Mouse (Mus musculus) forebrain, embryonic 14.5 days (tissue): ENCODE measurements around the gene Narf. TPM values are rescaled to one million over a fixed set of nuclear protein-coding genes. Genes with fewer than 3 reads are reported as not detected.
A peak's percentile ranks its signal among the peaks of the same experiment; 100 is the strongest.

Experiments used
- ATAC-seq: fragments of 200-750 bp; cut with Nextera tagmentation; 2 replicates; pipeline ENCODE4 v1.8.0; 2017; ENCODE audit warnings: mild to moderate bottlenecking, moderate library complexity
- DNase-seq: peaks from one replicate; pipeline ENCODE4 v3.0.0-alpha.2; 2015; ENCODE audit warnings: low spot score
- H3K27ac ChIP-seq: fragments of 300-500 bp; sonication (generic); 2 replicates; pipeline ENCODE4 v1.5.1; 2014; ENCODE audit warnings: low read depth, mild to moderate bottlenecking, control low read depth, low read length, moderate library complexity
- H3K27me3 ChIP-seq: fragments of 300-500 bp; sonication (generic); replicated peaks from 2 replicates; pipeline ENCODE4 v1.6.1; 2014; ENCODE audit warnings: low read length, control low read depth, mixed read lengths; ENCODE audit not compliant: control insufficient read depth, insufficient read depth
- H3K36me3 ChIP-seq: fragments of 300-500 bp; sonication (generic); 2 replicates; pipeline ENCODE4 v1.6.1; 2014; ENCODE audit warnings: low read length, control low read depth; ENCODE audit not compliant: control insufficient read depth, insufficient read depth
- H3K4me1 ChIP-seq: fragments of 300-500 bp; sonication (generic); 2 replicates; pipeline ENCODE4 v1.6.1; 2014; ENCODE audit warnings: antibody characterized with exemption, low read length, control low read depth; ENCODE audit not compliant: control insufficient read depth, insufficient read depth
- H3K4me2 ChIP-seq: fragments of 300-500 bp; sonication (generic); 2 replicates; pipeline ENCODE4 v1.6.1; 2014; ENCODE audit warnings: mild to moderate bottlenecking, control low read depth, low read length
- H3K4me3 ChIP-seq: fragments of 300-500 bp; sonication (generic); 2 replicates; pipeline ENCODE4 v1.5.1; 2014; ENCODE audit warnings: low read depth, low read length, control low read depth
- H3K9ac ChIP-seq: fragments of 300-500 bp; sonication (generic); 2 replicates; pipeline ENCODE4 v1.6.1; 2014; ENCODE audit warnings: mild to moderate bottlenecking, low read length, control low read depth, moderate library complexity
- H3K9me3 ChIP-seq: fragments of 300-500 bp; sonication (generic); replicated peaks from 2 replicates; pipeline ENCODE4 v1.6.1; 2016; ENCODE audit warnings: low read length, control low read depth, mixed read lengths; ENCODE audit not compliant: control insufficient read depth
- WGBS: fragments of 180-500 bp; shearing (Covaris S2); extraction: QIAGEN DNeasy Blood & Tissue Kit; methylation state at CpG from one replicate; pipeline ENCODE4 v1.1.7; 2014; 5-methylcytosine and 5-hydroxymethylcytosine counted together
- polyA plus RNA-seq: library from polyadenylated mRNA; unstranded; fragments of >200 nt; fragmentation: Nextera tagmentation; extraction: Ambion mirVana; gene quantifications from 2 replicates; pipeline ENCODE4 v1.2.1, GENCODE M21; 2014

Gene Narf
- polyA plus RNA-seq: 89.5 and 90.0 TPM in 2 replicates

DNA sequence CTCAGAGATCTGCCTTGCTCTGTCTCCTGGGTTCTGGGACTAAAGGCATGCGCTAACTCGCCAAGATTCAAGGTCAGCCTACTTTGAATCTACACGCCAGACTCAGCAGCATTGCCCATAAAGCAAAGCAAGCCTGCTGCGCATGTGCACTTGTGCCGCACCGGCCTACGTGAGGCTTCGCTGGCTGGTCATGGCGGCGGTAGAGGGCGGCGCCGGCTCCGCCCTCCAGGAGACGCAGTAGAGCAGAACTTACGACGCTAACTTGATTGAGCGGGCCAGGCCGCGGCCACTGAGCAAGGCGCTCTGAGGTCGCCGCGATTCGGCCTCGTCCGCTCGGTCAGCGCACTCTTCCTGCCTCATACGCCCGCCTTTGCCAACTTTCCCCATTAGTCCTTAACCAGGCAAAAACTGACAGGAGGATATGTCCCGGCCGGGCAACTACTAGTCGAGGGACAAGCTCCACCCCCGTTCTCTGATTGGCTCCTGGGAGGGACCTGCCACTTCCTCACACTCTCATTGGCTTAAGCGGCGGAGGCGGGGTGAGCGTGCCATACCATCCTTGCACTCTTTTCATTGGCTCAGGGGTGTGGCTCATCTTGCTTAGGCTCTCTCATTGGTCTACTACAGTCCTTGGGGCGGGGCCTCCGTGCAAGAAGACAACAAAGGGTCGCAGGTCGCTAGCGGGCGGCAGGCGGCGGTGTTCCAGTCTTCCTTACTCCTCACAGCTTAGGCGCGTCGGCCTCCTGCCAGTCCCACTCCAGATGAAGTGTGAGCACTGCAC is at the start of gene Narf:
TSS of gene Narf (plus strand) at position 690 of the 781 bp plus-strand sequence.
- H3K4me3 ChIP-seq: peak within 1 kb of the TSS; percentile 77
- H3K4me1 ChIP-seq: peaks cover 21% of the 10 kb centered on the region
- H3K36me3 ChIP-seq: peaks cover 29% of the 10 kb centered on the region
- peak within 1 kb of the TSS; percentile 64 for H3K4me2 ChIP-seq
- H3K27ac ChIP-seq: peak within 1 kb of the TSS; percentile 100
- peak within 1 kb of the TSS; percentile 87 for H3K9ac ChIP-seq
- H3K9me3 ChIP-seq: no peaks in the 10 kb centered on the region
- under 1% methylated on average over 50 of the region's 50 CpGs for WGBS
- peak; percentile 100 for ATAC-seq
- peak; percentile 100 for DNase-seq
- H3K27me3 ChIP-seq: no peaks in the 10 kb centered on the region

DNA sequence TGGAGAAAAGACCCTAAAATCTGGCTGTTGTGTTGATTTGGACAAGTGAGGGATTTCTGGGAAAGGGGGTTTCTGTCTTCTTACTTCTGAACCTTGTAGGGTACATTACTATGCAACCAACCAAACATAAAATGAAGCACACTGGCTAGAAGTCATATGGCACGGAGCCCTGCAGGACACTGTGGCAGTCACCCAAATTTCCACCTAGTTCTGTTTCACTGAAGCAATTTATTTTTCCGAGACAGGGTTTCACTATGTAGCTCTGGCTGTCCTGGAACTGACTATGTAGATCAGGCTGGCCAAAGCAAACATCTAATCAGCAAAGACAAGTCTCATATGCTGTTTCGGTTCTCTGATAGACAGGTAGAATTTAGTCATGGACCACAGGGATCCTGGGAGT is 47.4 kb upstream of the Narf start:
- Histone ChIP-seq H3K9me3 (no peaks in the 10 kb centered on the region), H3K27ac (no peak overlapping the region), H3K36me3 (peaks cover 2% of the 10 kb centered on the region; the same call in 1 of the 2 replicates), H3K27me3 (no peaks in the 10 kb centered on the region), H3K4me2 (no peak overlapping the region), H3K9ac (no peak overlapping the region), H3K4me1 (no peaks in the 10 kb centered on the region), H3K4me3 (no peak overlapping the region)
- DNase-seq (no peak), ATAC-seq (no peak)
- WGBS: 87% methylated on average over 3 of the region's 3 CpGs

DNA sequence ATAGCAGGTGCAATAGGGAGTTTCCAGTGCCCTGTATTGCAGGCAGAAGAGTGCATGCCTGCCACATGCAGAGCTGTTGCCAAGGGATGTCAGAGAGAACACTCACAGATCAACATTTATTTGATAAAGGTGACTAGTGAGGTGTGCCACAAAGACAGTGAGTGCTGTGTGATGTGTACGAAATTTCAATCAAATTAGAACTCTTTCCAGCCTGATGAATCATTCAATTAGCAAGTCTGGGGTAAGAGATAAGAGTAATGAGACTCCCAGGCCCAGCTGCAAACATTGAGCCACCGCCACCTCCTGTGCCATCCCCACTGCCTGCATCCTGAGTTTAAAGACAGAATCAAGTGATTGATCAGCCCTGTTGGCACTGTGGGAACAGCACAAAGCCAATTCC is 44.3 kb upstream of the Narf start:
- DNase-seq: no peak
- Histone ChIP-seq H3K4me3 (no peak overlapping the region), H3K27me3 (no peaks in the 10 kb centered on the region), H3K9me3 (no peaks in the 10 kb centered on the region), H3K9ac (no peak overlapping the region), H3K4me2 (no peak overlapping the region), H3K27ac (no peak overlapping the region), H3K4me1 (no peaks in the 10 kb centered on the region), H3K36me3 (peaks cover 11% of the 10 kb centered on the region)
- no peak for ATAC-seq
- 78% methylated on average over 2 of the region's 2 CpGs for WGBS

GRCm38 (mm10) chr11:121193415-121193814 is 43.6 kb upstream of the Narf start:
- Histone ChIP-seq H3K36me3 (peaks cover 11% of the 10 kb centered on the region), H3K4me2 (no peak overlapping the region), H3K9me3 (no peaks in the 10 kb centered on the region), H3K4me3 (no peak overlapping the region), H3K4me1 (no peaks in the 10 kb centered on the region), H3K27ac (no peak overlapping the region), H3K27me3 (no peaks in the 10 kb centered on the region), H3K9ac (no peak overlapping the region)
- DNase-seq: no peak
- WGBS: 80% methylated on average over 3 of the region's 3 CpGs
- no peak for ATAC-seq

- no peak for ATAC-seq
- H3K4me2 ChIP-seq: no peak overlapping the region
- no peaks in the 10 kb centered on the region for H3K9me3 ChIP-seq
- WGBS: 69% methylated on average over 2 of the region's 2 CpGs
- H3K27ac ChIP-seq: no peak overlapping the region
- no peaks in the 10 kb centered on the region for H3K27me3 ChIP-seq
- H3K36me3 ChIP-seq: peaks cover 11% of the 10 kb centered on the region
- no peak overlapping the region for H3K4me3 ChIP-seq
- peaks cover under 1% of the 10 kb centered on the region; the same call in 1 of the 2 replicates for H3K4me1 ChIP-seq
- no peak for DNase-seq
- no peak overlapping the region for H3K9ac ChIP-seq
Measured at GRCm38 (mm10) chr11:121198622-121199021, 38.4 kb upstream of the Narf start.

GRCm38 (mm10) chr11:121199851-121200250 is 37.2 kb upstream of the Narf start:
- no peak overlapping the region for H3K9ac ChIP-seq
- H3K9me3 ChIP-seq: no peaks in the 10 kb centered on the region
- no peak overlapping the region for H3K27ac ChIP-seq
- WGBS: 71% methylated on average over 4 of the region's 4 CpGs
- DNase-seq: no peak
- H3K4me2 ChIP-seq: no peak overlapping the region
- H3K27me3 ChIP-seq: no peaks in the 10 kb centered on the region
- ATAC-seq: no peak
- H3K36me3 ChIP-seq: peaks cover 7% of the 10 kb centered on the region
- peaks cover 4% of the 10 kb centered on the region; the same call in 1 of the 2 replicates for H3K4me1 ChIP-seq
- H3K4me3 ChIP-seq: no peak overlapping the region

- Histone ChIP-seq H3K4me2 (no peak overlapping the region), H3K4me1 (peaks cover 4% of the 10 kb centered on the region; the same call in 1 of the 2 replicates), H3K27ac (no peak overlapping the region), H3K36me3 (peaks cover 4% of the 10 kb centered on the region; the same call in 1 of the 2 replicates), H3K9ac (no peak overlapping the region), H3K27me3 (no peaks in the 10 kb centered on the region), H3K4me3 (no peak overlapping the region), H3K9me3 (no peaks in the 10 kb centered on the region)
- DNase-seq: no peak
- 92% methylated on average over 6 of the region's 6 CpGs for WGBS
- ATAC-seq: no peak
Measured at GRCm38 (mm10) chr11:121200781-121201180, 36.3 kb upstream of the Narf start.

GRCm38 (mm10) chr11:121201436-121202198 is 35.4 kb upstream of the Narf start:
- Histone ChIP-seq H3K27me3 (no peaks in the 10 kb centered on the region), H3K36me3 (no peaks in the 10 kb centered on the region), H3K4me1 (peaks cover 4% of the 10 kb centered on the region; the same call in 1 of the 2 replicates), H3K9ac (no peak overlapping the region), H3K4me2 (no peak overlapping the region), H3K27ac (no peak overlapping the region), H3K9me3 (no peaks in the 10 kb centered on the region), H3K4me3 (no peak overlapping the region)
- 54% methylated on average over 11 of the region's 11 CpGs for WGBS
- peak; percentile 19 for DNase-seq
- no peak for ATAC-seq

DNA sequence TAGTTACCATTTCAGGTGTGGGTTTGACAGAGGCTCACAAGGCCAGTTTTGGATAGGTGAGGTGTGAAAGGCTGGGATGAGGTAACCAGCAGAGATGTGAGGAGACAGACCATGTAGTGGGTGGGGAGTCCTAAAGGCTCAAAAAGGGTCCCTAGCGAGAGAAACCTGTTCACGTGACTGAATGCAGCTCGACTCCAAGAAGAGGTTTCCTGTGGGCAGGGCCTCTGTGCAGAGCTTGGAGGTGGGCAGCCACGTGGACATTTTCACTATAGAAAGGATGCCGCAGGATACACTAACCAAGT is 33.2 kb upstream of the Narf start:
- WGBS: 0% methylated on average over 5 of the region's 5 CpGs
- ATAC-seq (no peak), DNase-seq (no peak)
- peak overlapping the region; percentile 79; the same call in 1 of the 2 replicates for H3K9ac ChIP-seq
- peak overlapping the region; percentile 66 for H3K4me3 ChIP-seq
- no peaks in the 10 kb centered on the region for H3K9me3 ChIP-seq
- no peaks in the 10 kb centered on the region for H3K27me3 ChIP-seq
- peaks cover 4% of the 10 kb centered on the region; the same call in 1 of the 2 replicates for H3K4me1 ChIP-seq
- peak overlapping the region; percentile 75 for H3K4me2 ChIP-seq
- peaks cover 9% of the 10 kb centered on the region; the same call in 1 of the 2 replicates for H3K36me3 ChIP-seq
- H3K27ac ChIP-seq: peak overlapping the region; percentile 85; the same call in 1 of the 2 replicates
